Mouse (Mus musculus): Measurements from ENCODE around the gene Jakmip3. TPM values are rescaled to one million over a fixed set of nuclear protein-coding genes. Genes with fewer than 3 reads are reported as not detected.

Gene Jakmip3
- polyA plus RNA-seq, 1 experiment from 2014 or later, result not detected

DNA sequence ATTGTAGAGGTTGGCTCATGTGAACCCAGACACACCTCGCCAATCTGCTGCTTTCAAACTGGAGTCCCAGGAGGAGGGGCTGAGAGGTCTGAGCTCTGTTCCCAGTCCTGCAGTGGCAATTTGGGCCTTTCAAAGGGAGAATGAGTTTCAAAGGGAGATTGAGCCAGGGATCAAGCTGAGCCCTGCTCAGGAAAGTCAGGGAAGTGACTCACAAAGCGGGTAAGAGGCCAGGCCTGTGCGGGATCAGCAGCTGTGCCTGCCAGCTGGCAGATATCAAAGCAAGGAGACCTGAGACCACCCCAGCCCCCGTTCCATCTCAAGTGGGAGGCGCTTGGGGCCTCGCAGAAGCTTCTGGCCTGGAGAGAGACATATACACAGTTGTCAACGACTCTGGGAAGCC lies 136.8 kb downstream of the Jakmip3 start:
- Histone ChIP-seq H3K36me3 (ENCODE audit: insufficient read depth) (no peaks in the 10 kb centered on the region), H3K9ac (no peak overlapping the region), H3K4me2 (no peak overlapping the region), H3K27me3 (ENCODE audit: insufficient read depth, low read length) (no peaks in the 10 kb centered on the region), H3K4me1 (ENCODE audit: insufficient read depth) (no peaks in the 10 kb centered on the region; the same call in 1 of the 2 replicates), H3K9me3 (ENCODE audit: low read depth, low read length) (no peaks in the 10 kb centered on the region), H3K4me3 (ENCODE audit: low read depth, low read length) (no peak overlapping the region), H3K27ac (ENCODE audit: low read depth) (no peak overlapping the region)
- DNase-seq, result no peak
- no peak for ATAC-seq (ENCODE audit: insufficient read depth)
- TF ChIP-seq CTCF (IDR thresholded peaks at IDR 0.05; ENCODE audit: low read depth), result no peak
- WGBS, result 17% methylated on average over 7 of the region's 7 CpGs

DNA sequence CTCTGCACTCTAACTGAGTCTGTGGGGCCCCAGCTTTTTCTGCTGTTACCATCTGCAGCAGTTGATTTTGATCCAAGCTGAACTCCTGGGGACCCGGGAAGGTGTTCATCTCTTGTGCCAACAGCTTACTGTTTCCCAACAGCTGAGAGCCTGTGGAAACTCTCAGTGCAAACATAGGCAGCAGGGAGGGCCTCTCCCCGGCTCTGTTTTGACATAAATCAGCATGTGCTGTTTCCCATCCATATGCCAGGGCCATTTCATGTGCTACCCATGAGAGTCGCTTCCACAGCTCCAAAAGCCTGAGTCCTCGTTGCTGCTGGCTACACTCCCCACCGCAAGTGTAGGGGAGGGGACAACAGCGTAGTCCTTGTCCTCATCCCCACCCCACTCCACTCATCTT lies 137.7 kb downstream of the Jakmip3 start:
- ATAC-seq (ENCODE audit: insufficient read depth), result no peak
- H3K4me3 ChIP-seq (ENCODE audit: low read depth, low read length), result no peak overlapping the region
- H3K9me3 ChIP-seq (ENCODE audit: low read depth, low read length), result no peaks in the 10 kb centered on the region
- H3K4me2 ChIP-seq, result no peak overlapping the region
- H3K9ac ChIP-seq, result no peak overlapping the region
- no peaks in the 10 kb centered on the region for H3K27me3 ChIP-seq (ENCODE audit: insufficient read depth, low read length)
- H3K27ac ChIP-seq (ENCODE audit: low read depth), result no peak overlapping the region
- H3K4me1 ChIP-seq (ENCODE audit: insufficient read depth), result no peaks in the 10 kb centered on the region; the same call in 1 of the 2 replicates
- WGBS, result 47% methylated on average over 6 of the region's 6 CpGs
- TF ChIP-seq CTCF (IDR thresholded peaks at IDR 0.05; ENCODE audit: low read depth), result no peak
- no peak for DNase-seq
- no peaks in the 10 kb centered on the region for H3K36me3 ChIP-seq (ENCODE audit: insufficient read depth)

DNA sequence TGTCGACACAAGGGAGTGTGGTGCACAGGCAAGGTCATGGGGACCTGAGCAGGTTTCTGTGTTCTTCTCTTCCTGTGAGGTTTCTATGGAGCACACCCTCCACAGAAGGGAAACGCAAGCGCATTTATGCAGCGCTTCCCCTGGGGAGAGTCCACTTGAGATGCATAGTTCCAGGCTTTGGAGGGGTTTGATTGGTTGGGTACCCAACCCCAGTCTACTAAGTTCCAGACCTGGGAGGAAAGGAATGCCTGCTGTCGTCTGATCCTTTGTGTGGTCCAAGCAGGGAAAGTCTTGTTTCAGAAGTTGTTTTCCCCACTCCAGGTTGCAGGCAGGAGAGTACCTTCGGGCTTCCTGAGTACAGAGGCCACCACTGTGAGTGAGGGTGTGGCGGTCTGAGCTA lies 138.6 kb downstream of the Jakmip3 start:
- Histone ChIP-seq H3K27ac (ENCODE audit: low read depth) (no peak overlapping the region), H3K4me1 (ENCODE audit: insufficient read depth) (no peaks in the 10 kb centered on the region; the same call in 1 of the 2 replicates), H3K9me3 (ENCODE audit: low read depth, low read length) (no peaks in the 10 kb centered on the region), H3K9ac (no peak overlapping the region), H3K36me3 (ENCODE audit: insufficient read depth) (no peaks in the 10 kb centered on the region), H3K4me3 (ENCODE audit: low read depth, low read length) (no peak overlapping the region), H3K4me2 (no peak overlapping the region), H3K27me3 (ENCODE audit: insufficient read depth, low read length) (no peaks in the 10 kb centered on the region)
- no peak for ATAC-seq (ENCODE audit: insufficient read depth)
- 66% methylated on average over 7 of the region's 7 CpGs for WGBS
- no peak for TF ChIP-seq CTCF (IDR thresholded peaks at IDR 0.05; ENCODE audit: low read depth)
- no peak for DNase-seq

DNA sequence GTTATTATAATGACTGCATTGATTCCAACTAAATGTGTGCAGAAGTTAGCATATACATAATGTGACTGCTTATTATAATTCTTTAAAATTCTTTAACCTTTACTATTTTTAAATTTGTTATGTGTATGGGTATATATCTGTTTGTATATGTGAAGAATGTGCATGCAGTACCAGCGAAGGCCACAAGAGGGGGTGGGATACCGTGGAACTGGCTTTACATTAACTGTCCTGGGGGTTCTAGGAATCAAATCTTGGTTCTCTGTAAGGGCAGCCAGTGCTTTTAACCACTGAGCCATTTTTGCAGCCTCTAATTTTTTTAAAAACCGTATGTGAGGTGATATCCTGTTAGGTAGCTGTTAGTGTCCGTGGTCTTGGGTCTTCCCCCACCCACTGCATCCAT lies 140.2 kb downstream of the Jakmip3 start:
- H3K27ac ChIP-seq (ENCODE audit: low read depth), result no peak overlapping the region
- no peaks in the 10 kb centered on the region for H3K9me3 ChIP-seq (ENCODE audit: low read depth, low read length)
- 67% methylated on average over 4 of the region's 4 CpGs for WGBS
- DNase-seq (no peak), ATAC-seq (ENCODE audit: insufficient read depth) (no peak)
- no peaks in the 10 kb centered on the region for H3K36me3 ChIP-seq (ENCODE audit: insufficient read depth)
- TF ChIP-seq CTCF (IDR thresholded peaks at IDR 0.05; ENCODE audit: low read depth), result peak; percentile 55
- H3K9ac ChIP-seq, result no peak overlapping the region
- H3K4me1 ChIP-seq (ENCODE audit: insufficient read depth), result no peaks in the 10 kb centered on the region; the same call in 1 of the 2 replicates
- H3K4me3 ChIP-seq (ENCODE audit: low read depth, low read length), result no peak overlapping the region
- H3K4me2 ChIP-seq, result no peak overlapping the region
- H3K27me3 ChIP-seq (ENCODE audit: insufficient read depth, low read length), result peaks cover 6% of the 10 kb centered on the region

DNA sequence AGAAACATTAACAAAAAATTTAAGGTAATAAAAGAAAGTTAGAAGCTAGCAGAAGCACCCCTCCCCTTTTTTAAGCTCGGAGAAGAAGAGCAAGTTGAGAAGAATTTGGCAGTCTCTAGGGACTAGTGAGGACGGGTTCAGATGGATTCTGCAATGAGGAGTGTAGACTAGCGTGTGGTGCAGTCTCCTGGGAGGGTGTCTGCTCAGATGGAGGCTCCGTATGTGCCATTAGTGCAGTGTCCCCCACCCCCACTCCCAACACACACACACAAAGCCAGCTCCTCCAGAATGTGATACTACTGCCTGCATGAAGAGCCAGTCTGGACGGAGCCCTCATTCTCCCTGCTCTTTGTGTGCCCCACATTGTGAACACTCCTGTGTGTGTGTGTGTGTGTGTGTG lies 140.6 kb downstream of the Jakmip3 start:
- Histone ChIP-seq H3K9ac (no peak overlapping the region), H3K9me3 (ENCODE audit: low read depth, low read length) (no peaks in the 10 kb centered on the region), H3K4me2 (no peak overlapping the region), H3K4me3 (ENCODE audit: low read depth, low read length) (no peak overlapping the region), H3K36me3 (ENCODE audit: insufficient read depth) (no peaks in the 10 kb centered on the region), H3K27me3 (ENCODE audit: insufficient read depth, low read length) (peaks cover 10% of the 10 kb centered on the region), H3K4me1 (ENCODE audit: insufficient read depth) (no peaks in the 10 kb centered on the region; the same call in 1 of the 2 replicates), H3K27ac (ENCODE audit: low read depth) (no peak overlapping the region)
- DNase-seq (no peak), ATAC-seq (ENCODE audit: insufficient read depth) (no peak)
- TF ChIP-seq CTCF (IDR thresholded peaks at IDR 0.05; ENCODE audit: low read depth), result no peak
- WGBS, result 69% methylated on average over 5 of the region's 5 CpGs

DNA sequence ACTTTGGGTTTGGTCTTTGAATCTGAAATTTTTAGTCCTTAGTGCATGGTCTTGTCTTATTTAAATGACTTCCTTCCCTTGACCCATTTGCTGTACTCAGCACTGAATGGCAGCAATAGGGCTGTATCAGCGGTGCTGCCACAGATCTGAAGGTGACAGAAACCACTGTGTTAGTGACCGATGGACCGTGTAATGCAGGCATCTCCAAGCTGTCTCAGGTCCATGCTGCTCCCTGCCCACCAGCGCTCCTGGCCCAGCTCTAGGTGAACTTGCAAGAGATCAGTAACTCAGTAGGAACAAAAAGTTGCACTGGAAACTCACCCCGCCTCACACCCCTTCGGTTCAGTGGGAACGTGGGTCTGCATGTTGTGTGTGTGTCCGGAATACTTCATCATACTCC lies 141.8 kb downstream of the Jakmip3 start:
- Histone ChIP-seq H3K4me1 (ENCODE audit: insufficient read depth) (no peaks in the 10 kb centered on the region; the same call in none of the 2 replicates), H3K27ac (ENCODE audit: low read depth) (no peak overlapping the region), H3K4me2 (no peak overlapping the region), H3K36me3 (ENCODE audit: insufficient read depth) (no peaks in the 10 kb centered on the region), H3K4me3 (ENCODE audit: low read depth, low read length) (no peak overlapping the region), H3K27me3 (ENCODE audit: insufficient read depth, low read length) (peaks cover 21% of the 10 kb centered on the region), H3K9me3 (ENCODE audit: low read depth, low read length) (no peaks in the 10 kb centered on the region), H3K9ac (no peak overlapping the region)
- no peak for TF ChIP-seq CTCF (IDR thresholded peaks at IDR 0.05; ENCODE audit: low read depth)
- DNase-seq (no peak), ATAC-seq (ENCODE audit: insufficient read depth) (no peak)
- WGBS, result 76% methylated on average over 8 of the region's 8 CpGs

DNA sequence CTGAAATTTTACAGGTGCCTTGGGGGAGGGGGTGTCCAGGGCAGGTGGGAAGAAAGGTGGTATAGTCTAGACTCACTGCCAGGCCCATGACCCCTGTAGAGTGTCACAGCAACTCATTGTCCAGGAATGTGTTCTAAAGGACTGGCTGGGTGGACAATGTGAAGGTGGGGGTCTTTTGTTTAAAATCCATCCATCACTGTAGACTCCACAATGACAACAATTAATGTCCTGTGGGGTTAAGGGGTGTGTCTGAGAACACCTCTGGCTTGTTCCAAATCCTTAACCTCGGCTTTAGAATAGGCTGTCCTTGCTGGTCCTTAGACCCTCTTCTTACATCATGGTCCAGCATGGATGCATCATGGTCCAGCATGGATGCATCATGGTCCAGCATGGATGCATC lies 143.8 kb downstream of the Jakmip3 start:
- Histone ChIP-seq H3K4me3 (ENCODE audit: low read depth, low read length) (no peak overlapping the region), H3K9ac (no peak overlapping the region), H3K9me3 (ENCODE audit: low read depth, low read length) (no peaks in the 10 kb centered on the region), H3K4me1 (ENCODE audit: insufficient read depth) (no peaks in the 10 kb centered on the region; the same call in 1 of the 2 replicates), H3K36me3 (ENCODE audit: insufficient read depth) (no peaks in the 10 kb centered on the region), H3K4me2 (no peak overlapping the region), H3K27me3 (ENCODE audit: insufficient read depth, low read length) (peaks cover 23% of the 10 kb centered on the region), H3K27ac (ENCODE audit: low read depth) (no peak overlapping the region)
- TF ChIP-seq CTCF (IDR thresholded peaks at IDR 0.05; ENCODE audit: low read depth), result no peak
- DNase-seq (no peak), ATAC-seq (ENCODE audit: insufficient read depth) (no peak)
- 48% methylated on average over 1 of the region's 1 CpGs for WGBS

All from lung, embryonic 14.5 days (tissue).